Mouse (Mus musculus) frontal cortex, adult (tissue): ENCODE measurements around the gene Ppm1d.

Experiments used
- ATAC-seq: cut with Nextera tagmentation; 2 replicates; pipeline ENCODE4 v1.9.2; 2017; ENCODE audit warnings: mild to moderate bottlenecking, moderate library complexity, mixed read lengths; ENCODE audit not compliant: low TSS enrichment

The Ppm1d gene

GRCm38 (mm10) chr11:85329167-85329894, 18.3 kb downstream of the Ppm1d start:
- no peak for ATAC-seq

- no peak for ATAC-seq
These were observed 23.7 kb downstream of the Ppm1d start for GRCm38 (mm10) chr11:85334778-85335177.

- no peak for ATAC-seq
These were observed 28.3 kb downstream of the Ppm1d start for GRCm38 (mm10) chr11:85339173-85339831.

DNA sequence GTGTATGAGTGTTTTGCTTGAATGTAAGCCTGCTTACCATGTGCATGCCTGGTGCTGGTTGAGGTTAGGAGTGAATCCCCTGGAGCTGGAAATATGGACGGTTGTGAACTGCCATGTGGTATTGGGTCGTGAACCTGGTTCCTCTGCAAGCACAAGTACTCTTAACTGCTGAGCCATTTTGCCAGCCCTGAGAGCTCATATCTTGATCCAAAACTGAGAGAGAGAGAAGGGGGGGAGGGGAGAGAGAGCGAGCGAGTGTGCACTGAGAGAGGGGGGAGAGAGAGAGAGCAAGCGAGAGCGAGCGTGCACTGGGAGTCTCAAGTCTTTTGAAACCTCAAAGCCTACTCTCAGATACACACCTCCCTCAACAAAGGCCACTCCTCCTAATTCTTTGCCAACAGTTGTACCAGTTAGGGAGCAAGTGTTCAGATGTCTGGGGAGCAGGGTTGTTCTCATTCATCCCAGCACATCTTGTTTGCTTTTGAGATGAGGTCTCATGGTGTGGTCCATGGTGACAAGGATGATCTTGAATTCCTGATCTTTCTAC, 29.1 kb downstream of the Ppm1d start:
- ATAC-seq: no peak

DNA sequence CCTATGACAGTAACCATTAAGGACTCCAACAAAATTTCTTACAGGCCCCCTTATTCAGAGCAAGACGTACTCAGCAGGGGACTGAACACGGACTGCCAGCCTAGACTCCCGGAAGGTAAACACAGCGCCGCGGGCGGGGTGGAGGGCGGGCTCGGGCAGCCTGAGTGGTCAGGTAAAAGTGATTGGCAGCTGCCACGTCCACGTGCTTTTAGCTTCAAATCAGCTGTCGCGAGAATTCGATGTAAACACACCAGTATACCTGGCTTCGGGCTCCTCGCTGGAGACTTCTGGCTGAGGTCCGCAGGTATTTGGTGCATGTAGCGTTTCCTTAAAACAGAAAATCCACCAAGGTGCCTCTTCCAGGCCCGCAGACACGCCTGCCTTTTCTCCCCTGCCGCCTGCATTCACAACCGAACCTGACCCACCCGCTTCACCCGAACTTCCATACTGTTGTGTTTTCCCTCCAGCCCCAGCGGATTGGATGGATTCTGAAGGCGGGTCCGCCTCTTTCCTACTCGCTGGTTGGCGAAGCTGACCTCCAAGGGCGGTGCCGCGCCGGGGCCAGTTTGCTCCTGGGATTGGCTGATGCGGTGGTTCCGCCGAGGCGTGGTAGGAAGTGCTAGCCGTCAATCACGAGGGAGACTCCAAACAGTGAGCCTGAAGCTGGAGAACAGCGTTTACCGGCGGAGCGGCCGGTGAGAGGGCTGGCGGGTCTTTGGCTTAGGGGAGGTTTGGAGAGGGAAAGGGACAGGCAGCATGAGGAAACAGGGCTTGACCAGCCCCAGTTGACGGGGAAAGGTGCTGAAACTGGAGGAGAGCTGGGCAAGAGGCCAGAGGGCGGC, 41.7 kb downstream of the Ppm1d start, which contains the start of gene Bcas3:
Gene Bcas3 (plus strand): TSS at position 629 of the 842 bp plus-strand sequence.
- peak; percentile 99 for ATAC-seq

GRCm38 (mm10) chr11:85353819-85354218, 42.8 kb downstream of the Ppm1d start:
- ATAC-seq: no peak

DNA sequence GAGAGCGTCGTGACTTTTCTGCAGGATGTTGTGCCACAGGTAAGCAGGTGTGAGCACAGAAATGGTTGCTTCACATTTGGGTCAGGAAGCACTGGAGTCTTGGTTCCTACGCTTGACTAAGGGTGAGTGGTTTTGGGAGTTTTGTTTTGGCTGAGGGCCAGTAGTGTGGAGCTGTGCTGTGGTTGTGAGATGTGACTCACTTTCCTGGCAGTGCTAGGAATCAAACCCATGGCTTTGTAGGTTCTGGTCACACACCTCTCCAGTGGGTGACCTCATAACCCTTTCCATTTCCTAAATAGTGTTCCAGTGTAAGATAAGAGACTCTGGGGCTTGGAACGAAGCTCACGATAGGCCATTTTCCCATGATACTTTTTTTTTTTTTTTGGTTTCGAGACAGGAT, 48.6 kb downstream of the Ppm1d start:
- ATAC-seq: no peak

- ATAC-seq: no peak
These were observed 50.6 kb downstream of the Ppm1d start for GRCm38 (mm10) chr11:85361621-85362020.

- no peak for ATAC-seq
These were observed 55.1 kb downstream of the Ppm1d start for GRCm38 (mm10) chr11:85366168-85366567.

DNA sequence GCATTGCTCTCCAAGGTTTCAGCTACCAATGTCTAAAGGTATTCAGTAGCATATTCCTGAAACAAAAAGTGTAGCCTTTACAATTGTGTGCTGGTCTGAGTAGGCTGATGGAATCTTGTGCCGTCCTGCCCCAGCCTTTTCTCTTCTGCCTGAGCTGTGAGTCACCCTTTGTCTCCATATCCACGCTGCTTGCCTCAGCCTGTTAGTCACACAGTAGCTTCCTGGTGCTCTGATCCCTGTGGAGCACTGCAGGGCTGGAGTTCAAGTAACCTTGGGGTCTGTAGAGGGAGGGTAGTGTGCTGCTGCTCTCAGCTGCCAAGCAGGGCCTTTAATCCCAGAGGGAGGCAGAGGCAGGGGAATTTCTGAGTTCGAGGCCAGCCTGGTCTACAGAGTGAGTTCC, 56.8 kb downstream of the Ppm1d start:
- no peak for ATAC-seq

GRCm38 (mm10) chr11:85379091-85379490, 68.0 kb downstream of the Ppm1d start:
- peak; percentile 71; the same call in 1 of the 2 replicates for ATAC-seq

DNA sequence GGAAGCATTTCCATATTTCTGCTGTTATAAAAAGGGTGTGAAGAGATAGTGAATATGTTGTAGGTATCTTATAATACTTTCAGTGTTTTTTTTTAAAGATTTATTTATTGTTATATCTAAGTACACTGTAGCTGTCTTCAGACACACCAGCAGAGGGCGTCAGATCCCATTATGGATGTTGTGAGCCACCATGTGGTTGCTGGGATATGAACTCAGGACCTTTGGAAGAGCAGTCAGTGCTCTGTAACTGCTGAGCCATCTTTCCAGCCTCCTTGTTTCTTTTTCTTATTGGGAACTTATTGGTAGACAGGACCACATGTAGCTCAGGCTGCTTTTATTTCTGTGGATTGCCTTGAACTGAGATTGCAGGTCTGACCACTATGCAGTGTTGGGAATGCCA, 69.0 kb downstream of the Ppm1d start:
- ATAC-seq: no peak

GRCm38 (mm10) chr11:85382055-85382454, 71.0 kb downstream of the Ppm1d start:
- ATAC-seq: peak; percentile 92

DNA sequence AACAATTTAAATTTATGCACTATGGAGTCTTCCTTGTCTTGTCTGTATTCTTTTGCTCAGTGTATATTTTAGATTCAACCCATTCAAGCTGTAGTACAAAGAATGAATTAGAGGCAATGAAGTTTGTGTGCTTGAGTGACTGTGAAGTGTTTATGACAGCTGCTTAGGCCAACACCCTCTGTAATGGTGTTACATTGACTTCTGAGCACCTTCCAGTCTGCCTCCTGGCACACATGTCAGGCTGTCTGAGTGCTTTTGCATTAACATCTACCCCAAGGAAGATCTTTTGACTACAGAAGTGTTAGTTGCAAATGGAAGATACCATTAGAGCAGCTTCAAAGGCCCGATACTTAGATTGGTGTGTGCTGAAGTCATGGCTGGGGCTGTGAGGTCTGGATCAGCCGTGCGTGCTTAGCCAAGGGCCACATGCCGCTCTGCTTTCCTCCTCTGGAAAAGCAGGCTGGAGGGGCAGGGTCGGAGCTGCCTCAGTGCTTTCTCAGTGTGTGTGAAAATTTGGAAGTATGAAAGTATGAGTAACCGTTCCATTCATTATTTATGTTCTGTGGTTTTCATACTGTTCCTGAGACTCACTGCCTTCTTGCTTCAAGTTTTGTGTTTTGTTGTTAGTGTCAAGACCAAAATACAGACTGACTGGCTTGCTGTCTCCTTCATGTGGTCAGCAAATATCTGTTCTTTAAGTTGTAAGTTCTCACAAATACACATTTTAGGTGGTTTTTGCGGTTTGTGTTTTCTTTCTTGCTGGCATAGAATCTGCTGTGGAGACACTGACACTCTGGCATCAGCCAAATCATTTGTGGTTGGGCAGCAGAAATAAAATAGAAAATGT, 73.2 kb downstream of the Ppm1d start:
- no peak for ATAC-seq

GRCm38 (mm10) chr11:85392179-85392863, 81.3 kb downstream of the Ppm1d start:
- peak; percentile 52; the same call in 1 of the 2 replicates for ATAC-seq

DNA sequence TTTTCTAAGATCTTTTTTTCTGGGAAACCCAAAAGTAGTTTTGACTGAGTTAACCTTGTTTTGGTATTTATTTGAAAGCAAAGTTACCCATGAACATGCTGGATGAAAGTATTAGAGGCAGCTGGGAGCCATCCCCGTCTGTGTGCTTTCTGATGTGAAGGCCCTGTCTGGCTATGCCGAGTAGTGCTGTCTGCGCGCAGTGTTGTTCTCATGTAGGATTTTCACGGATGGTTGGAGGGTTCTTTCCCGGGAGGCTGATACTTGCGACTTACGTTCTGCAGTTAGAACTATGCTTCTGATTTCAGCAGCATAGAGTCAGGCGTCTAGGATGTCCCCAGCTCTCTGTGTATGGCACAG, 81.8 kb downstream of the Ppm1d start:
- ATAC-seq: no peak

GRCm38 (mm10) chr11:85393990-85394389, 82.9 kb downstream of the Ppm1d start:
- no peak for ATAC-seq

DNA sequence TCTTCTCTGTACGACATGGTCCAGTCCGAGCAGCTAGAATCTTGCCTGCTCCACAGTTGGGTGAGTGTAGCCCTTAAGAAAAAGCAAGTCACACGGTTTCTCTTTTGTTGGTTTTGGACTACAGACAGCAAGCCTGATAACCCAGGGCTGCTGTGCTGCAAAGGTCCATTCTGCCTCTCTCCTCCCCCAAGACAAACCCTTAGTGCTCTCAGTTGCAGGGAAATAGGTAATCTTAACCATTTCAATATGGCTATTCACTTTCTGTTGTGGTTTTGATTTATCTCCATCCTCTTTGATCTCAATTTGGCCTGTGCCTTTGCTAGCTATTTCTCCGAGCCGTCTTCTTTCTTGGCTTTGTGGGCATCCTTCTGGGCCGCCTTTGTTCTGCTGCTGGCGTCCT, 84.3 kb downstream of the Ppm1d start:
- ATAC-seq: no peak
